In the genomic region with DNA sequence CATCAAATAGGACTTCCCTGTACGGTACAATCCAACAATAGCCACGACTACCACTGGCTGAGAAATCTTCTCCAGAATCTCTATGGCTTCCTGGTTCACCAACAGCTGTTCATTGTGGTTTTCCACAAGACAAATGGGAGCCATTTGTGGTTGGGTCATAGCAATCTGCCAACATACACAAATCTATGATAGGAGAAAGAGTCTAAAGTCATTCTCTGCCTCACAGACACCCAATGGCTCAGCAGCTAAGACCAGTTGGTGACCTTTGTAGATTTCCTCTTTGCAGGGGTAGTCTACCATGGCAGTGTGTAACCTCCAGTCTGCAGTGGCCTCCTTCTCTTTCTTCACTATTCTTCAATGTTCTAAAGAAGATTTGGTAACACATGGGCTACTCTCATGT, we compare ENCODE assay signal across 5 mouse cellular contexts. TPM values are rescaled to one million over a fixed set of nuclear protein-coding genes. Genes with fewer than 3 reads are reported as not detected.
A peak's percentile ranks its signal among the peaks of the same experiment; 100 is the strongest.
DNase-seq lines count a peak whose midpoint lies in the region; ATAC-seq lines count a peak whose summit lies in the region.
"Had no signal": no experiment of that assay in that cellular context is flagged by ENCODE, and none has a peak within 500 bp of the region (broad histone marks: within the 10 kb centered on the region; RNA-seq: fewer than 3 reads in every experiment).

No protein-coding gene starts in this region.

- DNase-seq in 3T3-L1 (ENCODE audit: low read depth, low spot score) (peak; percentile 4), 416B (ENCODE audit: low read depth) (peak; percentile 50)

- peak; percentile 69 for ATAC-seq in common myeloid progenitor, adult 5-6 weeks (replicated peaks; ENCODE audit: low read depth, poor library complexity, severe bottlenecking)
- ATAC-seq in megakaryocyte progenitor cell, adult 5-6 weeks (replicated peaks; ENCODE audit: poor library complexity), result peak; percentile 23; the same call in 1 of the 2 replicates

RNA-seq across cellular contexts. Expression of a gene that starts 33.6 kb away (rescaled TPM):
- 0.39 and 0.41 TPM in 2 replicates for total RNA-seq in common myeloid progenitor, adult 5-6 weeks (2017)
- total RNA-seq in megakaryocyte progenitor cell, adult 5-6 weeks (2015), result 0.12 and 0.15 TPM in 2 replicates
- 0.08 and 1.1 TPM in 2 replicates for total RNA-seq in megakaryocyte progenitor cell, adult 5-6 weeks (2017)

RNA-seq across cellular contexts. Expression of a gene that starts 33.7 kb away (rescaled TPM):
- 0.91 TPM in 1 of 2 replicates, not detected in the other for total RNA-seq in common myeloid progenitor, adult 5-6 weeks (2017)
- total RNA-seq in megakaryocyte progenitor cell, adult 5-6 weeks (2015), result 0.78 TPM in 1 of 2 replicates, not detected in the other
- total RNA-seq in megakaryocyte progenitor cell, adult 5-6 weeks (2017), result 0.14 and 0.46 TPM in 2 replicates
- total RNA-seq: MEL had no signal

RNA-seq across cellular contexts. Expression of a gene that starts 33.7 kb away (rescaled TPM):
- total RNA-seq in common myeloid progenitor, adult 5-6 weeks (2017), result not detected in 2 replicates
- 0.12 and 0.15 TPM in 2 replicates for total RNA-seq in megakaryocyte progenitor cell, adult 5-6 weeks (2015)
- total RNA-seq in megakaryocyte progenitor cell, adult 5-6 weeks (2017), result 0.08 TPM in 1 of 2 replicates, not detected in the other
- total RNA-seq: MEL had no signal

Comparison
In these comparisons a context has a peak if more than half of its experiments do, and no peak if none do; other contexts are left out.
1. Peak in every context shown above with its lines: DNase-seq and ATAC-seq.